Mouse (Mus musculus): ENCODE measurements around the gene Pex13. TPM values are rescaled to one million over a fixed set of nuclear protein-coding genes. Genes with fewer than 3 reads are reported as not detected.

The Pex13 gene
- polyA plus RNA-seq, 1 experiment from 2014 or later = 25.8 TPM

DNA sequence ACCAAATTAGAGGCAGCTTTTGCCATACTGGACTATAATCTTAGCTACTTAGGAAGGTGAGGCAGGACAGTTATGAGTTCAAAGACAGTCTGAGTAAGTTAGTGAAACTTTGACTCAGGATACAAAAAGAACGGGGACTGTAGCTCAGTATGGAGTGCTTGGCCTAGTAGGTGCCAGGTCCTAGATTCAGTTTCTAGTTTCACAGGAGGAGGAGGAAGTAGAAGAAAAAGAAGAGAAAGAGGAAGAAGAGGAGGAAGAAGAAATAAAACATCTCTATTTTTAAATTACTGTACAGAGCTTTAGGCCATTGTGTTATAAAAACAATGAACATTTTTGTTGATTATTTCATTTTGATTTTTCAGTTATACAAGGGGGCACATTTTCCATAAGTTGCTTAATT, 22.3 kb upstream of the Pex13 start:
- Histone ChIP-seq H3K27ac (ENCODE audit: low read depth) (no peak overlapping the region), H3K4me3 (ENCODE audit: low read depth, low read length) (no peak overlapping the region), H3K9me3 (ENCODE audit: control insufficient read depth, low read length) (no peaks in the 10 kb centered on the region), H3K4me1 (replicated peaks; ENCODE audit: control insufficient read depth, insufficient read depth, low read length) (no peaks in the 10 kb centered on the region), H3K9ac (ENCODE audit: low read length) (no peak overlapping the region), H3K36me3 (ENCODE audit: control insufficient read depth, insufficient read depth, low read length) (peaks cover 21% of the 10 kb centered on the region; the same call in 1 of the 2 replicates), H3K4me2 (ENCODE audit: low read length) (no peak overlapping the region), H3K27me3 (replicated peaks; ENCODE audit: control insufficient read depth, insufficient read depth, low read length) (no peaks in the 10 kb centered on the region)
- ATAC-seq (replicated peaks; ENCODE audit: low FRiP score, low TSS enrichment, low read depth) (no peak), DNase-seq (ENCODE audit: low spot score) (no peak)
- WGBS = 86% methylated on average over 1 of the region's 1 CpGs

DNA sequence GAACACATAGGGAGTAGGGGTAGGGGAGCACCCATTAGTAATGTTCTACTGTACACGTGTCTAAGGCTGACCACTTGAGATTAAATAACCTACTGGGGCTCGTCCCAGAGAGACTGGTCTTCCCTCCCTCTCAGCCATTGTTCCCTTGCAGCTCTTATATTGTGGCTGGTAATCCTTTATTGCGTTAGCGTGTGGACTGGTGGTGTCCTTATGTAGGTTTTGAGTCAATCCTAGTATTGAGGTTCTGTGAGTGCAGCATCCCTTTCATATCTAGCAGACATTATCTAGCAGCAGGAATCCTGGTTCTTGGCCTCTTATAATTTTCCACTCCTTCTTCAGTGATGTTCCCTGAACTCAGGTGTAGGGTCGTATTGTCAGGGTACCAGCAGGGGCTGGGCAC, 20.9 kb upstream of the Pex13 start:
- no peak overlapping the region for H3K9ac ChIP-seq (ENCODE audit: low read length)
- H3K9me3 ChIP-seq (ENCODE audit: control insufficient read depth, low read length) = no peaks in the 10 kb centered on the region
- DNase-seq (ENCODE audit: low spot score) (no peak), ATAC-seq (replicated peaks; ENCODE audit: low FRiP score, low TSS enrichment, low read depth) (no peak)
- peaks cover 35% of the 10 kb centered on the region for H3K36me3 ChIP-seq (ENCODE audit: control insufficient read depth, insufficient read depth, low read length)
- H3K4me3 ChIP-seq (ENCODE audit: low read depth, low read length) = no peak overlapping the region
- 86% methylated on average over 5 of the region's 5 CpGs for WGBS
- H3K27ac ChIP-seq (ENCODE audit: low read depth) = no peak overlapping the region
- H3K4me2 ChIP-seq (ENCODE audit: low read length) = no peak overlapping the region
- no peaks in the 10 kb centered on the region for H3K27me3 ChIP-seq (replicated peaks; ENCODE audit: control insufficient read depth, insufficient read depth, low read length)
- no peaks in the 10 kb centered on the region for H3K4me1 ChIP-seq (replicated peaks; ENCODE audit: control insufficient read depth, insufficient read depth, low read length)

DNA sequence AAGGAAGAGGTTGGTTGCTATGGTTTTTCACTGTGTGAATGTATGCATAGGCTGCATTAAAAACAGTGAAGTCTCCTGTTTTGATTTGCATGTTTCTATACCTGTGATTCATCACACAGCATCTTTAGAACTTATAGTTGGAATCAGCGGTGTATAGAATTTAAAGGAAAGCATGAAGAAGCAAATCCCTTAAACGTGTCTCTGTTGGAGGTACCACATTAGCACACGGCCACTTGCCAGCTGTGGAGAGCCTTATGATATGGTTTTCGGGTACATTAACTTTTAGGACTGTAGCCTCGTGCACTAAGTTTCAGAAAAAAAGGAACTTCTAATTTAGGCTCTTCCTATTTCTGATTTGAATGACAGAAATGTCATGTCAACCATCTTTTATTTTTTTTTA, 16.8 kb upstream of the Pex13 start:
- Histone ChIP-seq H3K4me2 (ENCODE audit: low read length) (no peak overlapping the region), H3K27me3 (replicated peaks; ENCODE audit: control insufficient read depth, insufficient read depth, low read length) (no peaks in the 10 kb centered on the region), H3K9ac (ENCODE audit: low read length) (no peak overlapping the region), H3K36me3 (ENCODE audit: control insufficient read depth, insufficient read depth, low read length) (peaks cover 50% of the 10 kb centered on the region), H3K4me3 (ENCODE audit: low read depth, low read length) (no peak overlapping the region), H3K9me3 (ENCODE audit: control insufficient read depth, low read length) (no peaks in the 10 kb centered on the region), H3K27ac (ENCODE audit: low read depth) (no peak overlapping the region), H3K4me1 (replicated peaks; ENCODE audit: control insufficient read depth, insufficient read depth, low read length) (no peaks in the 10 kb centered on the region)
- no peak for ATAC-seq (replicated peaks; ENCODE audit: low FRiP score, low TSS enrichment, low read depth)
- no peak for DNase-seq (ENCODE audit: low spot score)
- WGBS = 92% methylated on average over 5 of the region's 5 CpGs

DNA sequence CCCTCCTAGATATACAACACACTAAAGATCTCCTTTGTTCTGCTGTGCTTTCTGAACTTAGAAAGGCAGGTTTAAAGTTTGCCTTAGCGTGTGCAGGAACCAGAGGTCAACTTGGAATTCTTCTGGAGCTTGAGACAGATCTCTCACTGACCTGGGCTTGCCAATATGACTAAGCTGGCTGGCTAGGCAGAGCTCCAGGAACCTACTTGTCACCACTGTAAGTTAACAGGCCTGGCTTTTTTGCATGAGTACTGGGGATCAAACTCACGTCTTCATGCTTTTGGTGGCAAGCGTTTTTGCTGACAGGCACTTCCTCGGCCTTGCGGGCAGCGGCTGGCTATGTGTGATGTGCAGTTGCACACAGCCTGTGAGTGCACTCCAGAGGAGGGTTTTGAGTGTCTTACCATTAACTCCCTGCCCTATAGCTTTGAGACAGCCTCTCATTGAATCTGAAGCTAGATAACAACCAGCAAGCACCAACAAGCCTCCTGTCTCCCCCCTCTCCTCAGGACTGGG, 14.7 kb upstream of the Pex13 start:
- H3K9ac ChIP-seq (ENCODE audit: low read length) = no peak overlapping the region
- H3K4me1 ChIP-seq (replicated peaks; ENCODE audit: control insufficient read depth, insufficient read depth, low read length) = no peaks in the 10 kb centered on the region
- no peak overlapping the region for H3K4me3 ChIP-seq (ENCODE audit: low read depth, low read length)
- WGBS = 91% methylated on average over 6 of the region's 6 CpGs
- no peak overlapping the region for H3K27ac ChIP-seq (ENCODE audit: low read depth)
- H3K9me3 ChIP-seq (ENCODE audit: control insufficient read depth, low read length) = no peaks in the 10 kb centered on the region
- no peak overlapping the region for H3K4me2 ChIP-seq (ENCODE audit: low read length)
- H3K27me3 ChIP-seq (replicated peaks; ENCODE audit: control insufficient read depth, insufficient read depth, low read length) = no peaks in the 10 kb centered on the region
- peaks cover 64% of the 10 kb centered on the region for H3K36me3 ChIP-seq (ENCODE audit: control insufficient read depth, insufficient read depth, low read length)
- ATAC-seq (replicated peaks; ENCODE audit: low FRiP score, low TSS enrichment, low read depth) (no peak), DNase-seq (ENCODE audit: low spot score) (no peak)

DNA sequence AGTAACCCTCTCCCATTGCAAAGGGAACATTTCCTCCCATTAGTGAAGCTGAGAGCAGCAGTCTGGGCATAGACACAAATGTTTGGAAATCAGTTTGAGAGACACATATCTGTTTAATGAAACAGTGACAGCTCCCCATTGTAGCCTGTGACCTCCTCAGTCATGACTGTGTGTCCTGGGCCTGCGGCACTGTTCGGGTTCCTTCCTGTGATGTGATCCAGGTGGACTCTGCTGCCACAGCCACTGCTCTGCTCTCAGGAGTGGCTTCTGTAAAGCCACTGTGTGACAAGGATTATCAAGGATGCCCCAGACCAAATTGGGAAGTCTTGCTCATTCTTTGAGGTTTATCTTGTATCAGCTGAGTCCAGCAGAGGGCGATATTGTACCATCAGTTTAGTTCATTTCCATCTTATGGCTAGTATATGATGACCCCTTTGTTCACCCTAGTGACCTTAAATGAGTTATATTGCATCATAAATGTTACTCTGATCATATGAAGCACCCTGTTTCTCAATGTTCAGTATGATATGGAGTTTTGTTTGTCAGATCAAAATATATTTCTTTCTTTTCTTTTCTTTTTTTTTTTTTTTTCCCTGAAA, 13.4 kb upstream of the Pex13 start:
- Histone ChIP-seq H3K27ac (ENCODE audit: low read depth) (no peak overlapping the region), H3K9me3 (ENCODE audit: control insufficient read depth, low read length) (no peaks in the 10 kb centered on the region), H3K9ac (ENCODE audit: low read length) (no peak overlapping the region), H3K27me3 (replicated peaks; ENCODE audit: control insufficient read depth, insufficient read depth, low read length) (no peaks in the 10 kb centered on the region), H3K4me3 (ENCODE audit: low read depth, low read length) (no peak overlapping the region), H3K4me2 (ENCODE audit: low read length) (no peak overlapping the region), H3K36me3 (ENCODE audit: control insufficient read depth, insufficient read depth, low read length) (peaks cover 76% of the 10 kb centered on the region), H3K4me1 (replicated peaks; ENCODE audit: control insufficient read depth, insufficient read depth, low read length) (no peaks in the 10 kb centered on the region)
- no peak for ATAC-seq (replicated peaks; ENCODE audit: low FRiP score, low TSS enrichment, low read depth)
- peak; percentile 80 for DNase-seq (ENCODE audit: low spot score)
- WGBS = 29% methylated on average over 3 of the region's 3 CpGs

DNA sequence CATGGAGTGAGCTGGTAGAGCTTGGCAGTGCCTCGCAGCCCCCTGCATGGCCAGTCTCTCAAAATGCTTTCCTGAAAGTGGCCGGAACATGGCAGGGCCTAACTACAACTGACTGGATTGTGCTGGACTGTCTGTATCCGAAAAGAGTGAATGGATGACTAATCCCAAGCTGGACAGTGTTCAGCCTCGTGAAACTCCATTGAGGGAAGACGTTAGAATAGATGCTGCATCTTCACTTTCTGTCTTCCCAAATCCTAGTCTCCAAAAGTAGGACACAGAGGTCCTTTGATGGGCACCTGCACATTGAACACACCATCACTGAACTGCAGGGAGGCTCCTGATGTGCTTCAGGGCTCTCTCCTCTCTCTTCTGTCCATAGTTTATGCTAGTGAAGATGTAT, 10.3 kb upstream of the Pex13 start:
- no peak overlapping the region for H3K4me3 ChIP-seq (ENCODE audit: low read depth, low read length)
- H3K4me2 ChIP-seq (ENCODE audit: low read length) = no peak overlapping the region
- H3K9ac ChIP-seq (ENCODE audit: low read length) = no peak overlapping the region
- ATAC-seq (replicated peaks; ENCODE audit: low FRiP score, low TSS enrichment, low read depth) (no peak), DNase-seq (ENCODE audit: low spot score) (no peak)
- peaks cover 74% of the 10 kb centered on the region for H3K36me3 ChIP-seq (ENCODE audit: control insufficient read depth, insufficient read depth, low read length)
- 90% methylated on average over 5 of the region's 5 CpGs for WGBS
- no peaks in the 10 kb centered on the region for H3K4me1 ChIP-seq (replicated peaks; ENCODE audit: control insufficient read depth, insufficient read depth, low read length)
- no peaks in the 10 kb centered on the region for H3K9me3 ChIP-seq (ENCODE audit: control insufficient read depth, low read length)
- no peak overlapping the region for H3K27ac ChIP-seq (ENCODE audit: low read depth)
- no peaks in the 10 kb centered on the region for H3K27me3 ChIP-seq (replicated peaks; ENCODE audit: control insufficient read depth, insufficient read depth, low read length)

DNA sequence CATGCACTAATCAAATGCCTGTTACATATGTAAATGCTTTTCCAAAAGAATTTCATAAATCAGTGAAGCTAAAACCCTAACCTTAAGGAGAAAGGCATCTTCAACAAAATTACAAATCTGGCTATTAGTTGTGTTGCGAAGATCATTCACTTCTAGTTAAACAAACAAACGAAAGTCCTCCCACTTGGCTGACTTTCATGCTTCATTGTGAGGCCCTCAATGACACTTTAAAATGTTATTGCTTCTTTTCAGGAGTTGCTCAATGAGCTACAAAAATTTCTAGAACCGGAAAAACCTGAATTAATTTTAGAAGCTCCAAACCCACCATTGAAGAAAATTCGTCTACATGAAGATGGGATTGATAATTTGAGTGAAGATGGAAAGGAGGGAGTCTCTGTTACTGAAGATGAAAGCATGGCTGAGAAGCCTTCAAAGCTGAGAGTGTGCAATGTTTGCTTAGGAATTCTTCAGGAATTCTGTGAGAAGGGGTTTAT, 6.5 kb upstream of the Pex13 start:
- H3K9ac ChIP-seq (ENCODE audit: low read length) = no peak overlapping the region
- H3K36me3 ChIP-seq (ENCODE audit: control insufficient read depth, insufficient read depth, low read length) = peaks cover 55% of the 10 kb centered on the region
- WGBS = 69% methylated on average over 4 of the region's 4 CpGs
- no peaks in the 10 kb centered on the region for H3K9me3 ChIP-seq (ENCODE audit: control insufficient read depth, low read length)
- H3K27ac ChIP-seq (ENCODE audit: low read depth) = no peak overlapping the region
- ATAC-seq (replicated peaks; ENCODE audit: low FRiP score, low TSS enrichment, low read depth) (no peak), DNase-seq (ENCODE audit: low spot score) (no peak)
- H3K27me3 ChIP-seq (replicated peaks; ENCODE audit: control insufficient read depth, insufficient read depth, low read length) = no peaks in the 10 kb centered on the region
- H3K4me1 ChIP-seq (replicated peaks; ENCODE audit: control insufficient read depth, insufficient read depth, low read length) = 0 out of 2 replicates have a peak, but pooled peaks cover under 1% of the 10 kb centered on the region
- no peak overlapping the region for H3K4me3 ChIP-seq (ENCODE audit: low read depth, low read length)
- H3K4me2 ChIP-seq (ENCODE audit: low read length) = no peak overlapping the region

DNA sequence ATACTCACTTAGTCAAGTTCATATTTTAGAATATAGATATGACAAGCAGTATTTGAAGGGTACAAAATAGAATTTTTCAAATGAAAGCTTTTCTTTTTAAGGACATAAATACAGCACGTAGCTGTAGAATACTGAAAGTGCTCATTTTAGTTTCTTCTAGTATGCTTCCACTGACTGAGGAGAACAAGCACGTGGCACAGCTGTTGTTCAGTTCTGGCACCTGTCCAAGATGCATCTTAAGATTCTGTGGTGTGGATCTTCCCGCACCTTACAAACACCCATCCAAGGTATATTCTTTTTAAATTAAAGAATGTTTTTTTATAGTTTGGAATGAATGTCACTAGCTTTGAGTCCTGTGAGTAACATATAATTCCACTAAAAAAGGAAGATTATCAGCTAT, 1.4 kb upstream of the Pex13 start:
- peak overlapping the region; percentile 85 for H3K9ac ChIP-seq (ENCODE audit: low read length)
- no peak for ATAC-seq (replicated peaks; ENCODE audit: low FRiP score, low TSS enrichment, low read depth)
- peak overlapping the region; percentile 73 for H3K4me2 ChIP-seq (ENCODE audit: low read length)
- 0 out of 2 replicates have a peak, but pooled peaks cover 3% of the 10 kb centered on the region for H3K4me1 ChIP-seq (replicated peaks; ENCODE audit: control insufficient read depth, insufficient read depth, low read length)
- no peak overlapping the region for H3K27ac ChIP-seq (ENCODE audit: low read depth)
- DNase-seq (ENCODE audit: low spot score) = no peak
- peaks cover 7% of the 10 kb centered on the region for H3K36me3 ChIP-seq (ENCODE audit: control insufficient read depth, insufficient read depth, low read length)
- H3K4me3 ChIP-seq (ENCODE audit: low read depth, low read length) = peak overlapping the region; percentile 89
- 26% methylated on average over 3 of the region's 3 CpGs for WGBS
- H3K27me3 ChIP-seq (replicated peaks; ENCODE audit: control insufficient read depth, insufficient read depth, low read length) = no peaks in the 10 kb centered on the region
- no peaks in the 10 kb centered on the region for H3K9me3 ChIP-seq (ENCODE audit: control insufficient read depth, low read length)

DNA sequence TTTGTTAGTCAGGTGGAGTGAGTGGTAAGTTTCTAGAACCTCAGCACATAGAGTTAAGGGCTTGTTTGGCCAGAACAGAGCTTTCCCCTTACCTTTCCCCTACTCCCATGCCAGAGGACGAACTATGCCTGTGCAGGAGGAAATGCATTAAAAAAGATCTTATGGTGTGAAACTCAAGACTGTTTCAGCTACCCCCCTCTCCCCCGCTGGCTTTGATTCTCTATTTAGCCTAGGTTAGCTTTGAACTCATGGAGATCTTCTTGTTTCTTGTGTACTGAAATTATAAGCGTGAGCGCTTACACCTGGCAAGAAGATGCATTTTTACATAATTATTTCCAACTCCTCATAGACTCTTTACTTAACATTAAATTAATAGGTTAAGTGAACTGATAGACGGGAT, 767 bp upstream of the Pex13 start:
- H3K9me3 ChIP-seq (ENCODE audit: control insufficient read depth, low read length) = no peaks in the 10 kb centered on the region
- H3K9ac ChIP-seq (ENCODE audit: low read length) = peak overlapping the region; percentile 85
- peak overlapping the region; percentile 73 for H3K4me2 ChIP-seq (ENCODE audit: low read length)
- ATAC-seq (replicated peaks; ENCODE audit: low FRiP score, low TSS enrichment, low read depth) (no peak), DNase-seq (ENCODE audit: low spot score) (no peak)
- WGBS = 5% methylated on average over 5 of the region's 5 CpGs
- no peaks in the 10 kb centered on the region for H3K27me3 ChIP-seq (replicated peaks; ENCODE audit: control insufficient read depth, insufficient read depth, low read length)
- H3K4me1 ChIP-seq (replicated peaks; ENCODE audit: control insufficient read depth, insufficient read depth, low read length) = 0 out of 2 replicates have a peak, but pooled peaks cover 3% of the 10 kb centered on the region
- 0 out of 2 replicates have a peak, but pooled peaks cover 3% of the 10 kb centered on the region for H3K36me3 ChIP-seq (ENCODE audit: control insufficient read depth, insufficient read depth, low read length)
- H3K4me3 ChIP-seq (ENCODE audit: low read depth, low read length) = peak overlapping the region; percentile 89
- H3K27ac ChIP-seq (ENCODE audit: low read depth) = peak overlapping the region; percentile 86

All from intestine, embryonic 14.5 days (tissue).